Mouse (Mus musculus) colon, adult 2 months (tissue): ENCODE data around the gene Sv2a. TPM values are rescaled to one million over a fixed set of nuclear protein-coding genes. Genes with fewer than 3 reads are reported as not detected.

ENCODE experiments used
- polyA plus RNA-seq: library from polyadenylated mRNA; depleted of rRNA; stranded (reverse); fragments of >200 nt; gene quantifications from 2 replicates; pipeline ENCODE4 v1.2.3, GENCODE M21; 2012; rRNA removed

Gene Sv2a
- 2.3 and 2.5 TPM in 2 replicates for polyA plus RNA-seq

DNA sequence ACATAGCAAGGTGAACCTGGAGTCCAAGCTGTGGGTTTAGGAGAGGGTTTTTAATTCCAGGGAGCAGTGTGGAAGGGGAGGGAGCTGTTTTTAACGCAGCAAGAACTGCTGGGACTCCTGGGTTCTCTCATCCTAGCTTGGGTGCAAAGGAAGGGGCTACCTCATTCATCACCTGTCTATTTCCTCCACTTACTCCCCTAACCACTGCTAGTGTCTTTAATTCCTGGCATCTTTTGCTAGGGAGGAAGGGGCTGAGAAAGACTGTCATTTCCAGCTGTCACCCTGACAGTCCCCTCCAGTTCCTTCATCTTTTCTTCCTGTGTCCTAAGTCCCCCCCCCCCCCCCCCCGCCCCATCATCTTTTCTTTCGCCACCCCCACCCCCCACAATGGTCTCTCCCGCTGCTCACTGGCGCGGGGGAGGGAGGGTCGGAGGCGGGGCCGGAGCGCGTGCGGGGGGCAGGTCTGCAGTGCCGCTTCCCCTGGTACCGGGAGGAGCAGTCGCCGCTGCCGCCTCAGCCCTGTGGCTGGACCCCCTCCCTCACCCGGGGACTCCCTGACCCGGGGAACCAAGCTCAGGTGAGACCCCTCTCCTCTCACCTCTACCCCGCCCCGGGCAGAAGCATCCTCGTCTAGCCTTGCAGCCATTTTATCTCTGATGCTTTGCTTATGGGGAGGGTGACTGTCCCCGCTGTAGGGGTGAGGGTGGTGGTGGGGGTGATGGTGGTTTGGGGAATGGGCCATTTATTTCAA lies at the start of gene Sv2a:
Gene Sv2a, plus strand, starts transcription at position 425 of the 751 bp plus-strand sequence.

DNA sequence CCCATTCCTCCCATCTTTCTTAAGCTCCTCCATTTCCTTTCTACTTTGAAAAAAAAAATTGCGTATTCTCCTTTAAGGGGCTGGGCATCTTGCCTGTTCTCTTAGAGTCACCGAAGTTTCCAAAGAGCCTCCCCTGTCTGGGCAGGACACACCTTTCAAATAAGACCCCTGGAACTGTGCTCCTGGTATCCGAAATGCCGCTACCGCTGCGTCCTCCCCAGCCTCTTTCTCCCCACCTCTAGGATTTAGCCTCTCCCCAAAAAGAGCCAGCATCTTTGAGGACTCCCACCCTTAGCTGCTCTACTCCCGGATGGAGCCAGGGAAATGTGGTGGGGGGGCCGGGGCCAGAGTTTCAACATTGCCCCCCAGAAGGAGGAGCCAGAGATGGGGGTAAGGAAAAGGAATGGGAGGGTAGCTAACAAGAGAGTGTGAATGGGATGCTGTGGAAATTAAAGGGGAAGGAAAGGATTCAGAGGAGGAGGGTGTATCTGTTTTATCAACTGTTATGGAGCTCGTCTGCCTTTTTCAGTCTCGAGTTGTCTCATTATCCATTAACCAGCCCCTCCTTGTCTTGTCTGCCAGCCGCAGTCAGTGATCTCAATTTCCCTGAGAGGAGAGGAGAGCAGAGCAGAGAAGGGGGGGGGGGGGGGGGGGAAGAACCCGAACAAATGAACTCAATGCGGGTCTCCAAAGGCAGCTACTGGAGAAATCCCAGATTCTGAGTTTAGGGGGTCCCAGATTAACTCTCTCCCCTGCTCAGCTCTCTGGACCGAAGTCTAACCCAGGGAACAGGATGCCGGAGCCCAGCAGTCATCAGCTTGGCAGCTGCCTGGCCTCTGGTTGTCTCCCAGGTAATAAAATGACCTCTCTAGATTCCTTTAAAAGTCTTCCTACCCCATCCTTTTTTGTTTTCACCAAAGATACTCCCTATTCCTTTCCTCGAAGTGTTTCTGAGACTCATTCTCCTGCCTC lies 18.8 kb upstream of the Sv2a start, which contains the start of gene Mtmr11:
Gene Mtmr11, plus strand, starts transcription at position 136 of the 972 bp plus-strand sequence.

DNA sequence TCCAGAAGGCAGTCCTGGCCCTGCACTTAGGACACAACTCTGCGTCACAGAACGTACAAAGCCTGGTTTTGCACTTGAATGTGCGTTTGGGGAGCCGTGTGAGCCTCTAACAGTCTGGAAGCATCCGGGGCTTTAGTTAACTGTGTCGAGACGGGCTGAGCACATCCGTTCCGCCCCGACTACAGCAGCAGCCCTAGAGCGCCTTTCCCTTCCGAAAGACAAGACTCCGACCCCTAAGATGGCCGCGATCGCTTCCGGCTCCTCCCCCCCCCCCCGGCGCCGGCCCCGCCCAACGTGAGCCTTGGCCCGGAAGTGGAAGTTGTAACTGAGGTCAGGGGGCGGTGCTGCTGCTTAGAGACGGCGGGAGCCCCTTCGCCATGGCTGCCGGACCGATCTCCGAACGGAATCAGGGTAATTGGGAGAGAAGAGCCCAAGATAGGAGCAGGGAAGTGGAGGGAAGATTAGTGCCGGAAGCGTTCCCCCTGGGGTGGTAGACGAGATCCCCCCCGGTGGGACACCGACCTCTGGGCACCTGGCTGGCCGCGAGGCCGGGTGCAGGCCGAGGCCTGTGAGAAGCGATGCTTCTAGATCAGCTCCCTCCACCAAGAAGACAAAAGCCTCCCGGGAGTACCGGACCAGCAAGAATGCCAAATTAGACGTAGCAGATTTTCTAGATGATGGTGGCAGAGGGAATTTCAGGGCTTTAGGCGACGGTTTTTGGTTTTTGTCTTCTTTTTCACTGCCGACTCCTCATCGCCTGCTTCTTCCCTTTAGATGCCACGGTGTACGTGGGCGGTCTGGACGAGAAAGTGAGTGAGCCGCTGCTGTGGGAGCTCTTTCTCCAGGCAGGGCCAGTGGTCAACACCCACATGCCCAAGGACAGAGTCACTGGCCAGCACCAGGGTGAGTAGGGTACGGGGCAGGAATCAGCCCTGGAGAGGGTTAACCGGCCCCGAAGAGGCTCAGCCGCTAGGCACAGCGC lies 8.5 kb upstream of the Sv2a start, which contains the start of gene Sf3b4:
Gene Sf3b4, plus strand, starts transcription at position 136 of the 982 bp plus-strand sequence.

DNA sequence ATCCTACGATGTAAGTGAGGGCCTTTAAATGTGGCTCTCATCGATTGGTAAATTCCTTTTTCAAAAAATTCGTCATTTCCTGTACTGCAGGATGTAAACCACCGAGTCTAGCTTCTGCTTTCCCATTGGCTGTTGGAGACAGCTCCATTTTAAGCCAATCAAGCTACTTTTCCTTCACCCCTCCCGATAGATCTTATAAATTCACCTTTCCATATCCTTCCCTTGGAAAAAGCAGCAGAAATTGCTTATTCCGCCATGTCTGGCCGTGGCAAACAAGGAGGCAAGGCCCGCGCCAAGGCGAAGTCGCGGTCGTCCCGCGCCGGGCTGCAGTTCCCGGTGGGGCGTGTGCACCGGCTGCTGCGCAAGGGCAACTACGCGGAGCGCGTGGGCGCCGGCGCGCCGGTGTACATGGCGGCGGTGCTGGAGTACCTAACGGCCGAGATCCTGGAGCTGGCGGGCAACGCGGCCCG lies 38.7 kb downstream of the Sv2a start, which contains the start of the genes Bola1 and Hist2h2ab:
Gene Bola1, minus strand, starts transcription at position 49 of the 470 bp plus-strand sequence.
Gene Hist2h2ab, plus strand, starts transcription at position 205 of the 470 bp plus-strand sequence.

DNA sequence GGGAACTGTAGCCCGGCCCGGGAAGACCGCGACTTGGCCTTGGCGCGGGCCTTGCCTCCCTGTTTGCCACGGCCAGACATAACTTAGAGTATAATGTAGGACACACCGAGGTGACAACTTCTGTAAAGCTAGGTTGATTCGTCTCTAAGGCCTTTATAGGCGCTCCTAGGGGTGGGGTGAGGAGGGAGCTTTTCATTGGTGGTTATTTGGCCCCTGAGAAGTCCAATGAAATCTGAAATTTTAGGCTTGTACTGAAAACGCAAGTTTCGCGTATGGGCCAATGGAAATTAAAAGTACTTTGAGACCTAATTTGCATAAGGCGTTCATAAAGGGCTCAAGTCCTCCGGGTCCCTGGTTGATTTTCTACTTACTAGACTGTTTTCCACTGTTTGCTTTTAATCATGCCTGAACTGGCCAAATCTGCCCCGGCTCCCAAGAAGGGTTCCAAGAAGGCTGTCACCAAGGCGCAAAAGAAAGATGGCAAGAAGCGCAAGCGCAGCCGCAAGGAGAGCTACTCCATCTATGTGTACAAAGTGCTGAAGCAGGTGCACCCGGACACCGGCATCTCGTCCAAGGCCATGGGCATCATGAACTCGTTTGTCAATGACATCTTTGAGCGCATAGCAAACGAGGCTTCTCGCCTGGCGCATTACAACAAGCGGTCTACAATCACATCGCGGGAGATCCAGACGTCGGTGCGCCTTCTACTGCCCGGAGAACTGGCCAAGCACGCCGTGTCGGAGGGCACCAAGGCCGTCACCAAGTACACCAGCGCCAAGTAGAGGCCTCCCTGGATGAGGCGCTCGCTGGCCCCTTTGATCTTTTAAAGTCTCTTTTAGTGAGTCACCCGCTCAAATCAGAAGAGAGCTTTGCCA lies 40.1 kb downstream of the Sv2a start, which contains the start of the genes Hist2h2ac and Hist2h2be:
Gene Hist2h2ac, minus strand, starts transcription at position 116 of the 875 bp plus-strand sequence.
Gene Hist2h2be, plus strand, starts transcription at position 355 of the 875 bp plus-strand sequence.

DNA sequence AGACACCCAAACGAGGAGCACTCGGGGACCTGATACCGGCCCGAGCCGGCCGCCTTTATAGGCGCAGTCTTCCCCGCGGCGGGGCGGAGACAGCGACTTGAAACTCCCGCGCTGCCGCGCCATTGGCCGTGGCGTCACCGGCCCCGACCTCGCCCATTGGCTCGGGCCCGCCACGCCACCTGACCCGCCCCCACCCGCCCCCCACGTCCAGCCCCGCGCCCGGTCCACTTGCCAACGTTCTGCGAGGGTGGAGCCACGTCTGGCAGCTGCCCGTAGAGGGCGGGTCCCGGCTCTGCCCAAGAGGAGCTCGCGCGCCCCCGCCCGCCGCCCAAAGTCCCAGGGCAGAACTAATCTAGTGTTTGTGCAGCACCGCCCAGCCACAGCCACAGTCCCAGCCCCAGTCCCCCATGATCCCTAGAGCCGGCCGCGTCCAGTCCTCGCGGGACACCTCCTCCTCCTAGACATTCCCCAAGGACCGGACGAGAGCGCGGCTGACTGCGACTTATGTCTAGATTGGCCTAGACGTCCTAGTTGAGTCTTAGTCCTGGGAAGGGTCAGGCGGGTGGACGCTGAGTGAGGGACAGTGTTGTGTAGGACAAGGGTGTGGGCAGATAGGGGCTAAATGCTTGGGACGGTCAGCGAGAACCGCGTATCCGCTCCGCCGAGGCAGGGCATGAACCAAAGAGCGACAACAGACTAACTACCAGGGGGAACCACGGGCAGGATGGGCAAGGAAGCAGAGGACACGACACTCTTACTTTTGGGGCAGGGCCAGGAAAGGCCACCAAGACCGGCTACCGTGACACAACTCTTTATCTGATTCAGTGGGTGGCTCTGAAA lies 58.2 kb downstream of the Sv2a start, which contains the start of gene Hist2h3c2:
Gene Hist2h3c2, minus strand, starts transcription at position 174 of the 840 bp plus-strand sequence.

DNA sequence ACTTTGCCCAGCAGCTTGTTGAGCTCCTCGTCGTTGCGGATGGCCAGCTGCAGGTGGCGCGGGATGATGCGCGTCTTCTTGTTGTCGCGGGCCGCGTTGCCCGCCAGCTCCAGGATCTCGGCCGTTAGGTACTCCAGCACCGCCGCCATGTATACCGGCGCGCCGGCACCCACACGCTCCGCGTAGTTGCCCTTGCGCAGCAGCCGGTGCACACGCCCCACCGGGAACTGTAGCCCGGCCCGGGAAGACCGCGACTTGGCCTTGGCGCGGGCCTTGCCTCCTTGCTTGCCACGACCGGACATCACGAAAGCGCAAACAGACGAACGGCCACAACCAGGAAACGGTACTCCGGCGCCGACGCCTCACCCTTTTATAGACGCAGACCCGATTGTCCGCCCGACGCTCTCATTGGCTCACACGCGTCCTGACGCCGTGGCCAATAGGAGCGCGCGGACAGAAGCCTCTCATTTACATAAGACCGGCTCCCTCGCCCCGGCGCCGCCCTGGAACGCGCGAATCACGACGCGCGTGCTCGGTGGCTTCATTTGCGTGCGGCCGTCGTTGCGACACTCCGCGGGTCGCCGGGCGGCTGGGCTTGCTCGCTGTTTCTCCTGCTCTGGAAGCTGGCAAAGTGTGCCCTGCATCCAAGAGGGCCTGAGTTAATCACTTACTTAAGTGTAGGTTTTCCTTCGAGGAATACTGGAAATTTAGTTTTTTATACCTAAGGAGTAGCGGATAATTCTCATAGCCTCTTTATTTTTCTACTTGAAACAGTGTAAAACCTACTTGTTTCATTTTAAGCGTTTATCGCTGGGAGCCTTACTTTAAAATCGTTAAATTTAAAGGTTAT lies 59.2 kb downstream of the Sv2a start, which contains the start of gene Hist2h2aa2:
Gene Hist2h2aa2, minus strand, starts transcription at position 328 of the 850 bp plus-strand sequence.

Other genes with a start within 250 kb of the Sv2a start
- gene Plekho1, start 185.2 kb upstream of the Sv2a start, polyA plus RNA-seq, result 30.2 and 42.1 TPM in 2 replicates
- gene Vps45, start 122.7 kb upstream of the Sv2a start, polyA plus RNA-seq, result 3.4 and 4.2 TPM in 2 replicates
- 16.0 and 17.8 TPM in 2 replicates for gene Otud7b, start 76.6 kb upstream of the Sv2a start, polyA plus RNA-seq
- 38.7 and 44.7 TPM in 2 replicates for gene Mtmr11, start 19.1 kb upstream of the Sv2a start, polyA plus RNA-seq
- gene Sf3b4, start 8.8 kb upstream of the Sv2a start, polyA plus RNA-seq, result 72.6 and 80.8 TPM in 2 replicates
- 73.9 and 91.3 TPM in 2 replicates for gene Bola1, start 38.6 kb downstream of the Sv2a start, polyA plus RNA-seq
- 1.8 and 8.0 TPM in 2 replicates for gene Hist2h2ab, start 38.7 kb downstream of the Sv2a start, polyA plus RNA-seq
- gene Hist2h2ac, start 39.7 kb downstream of the Sv2a start, polyA plus RNA-seq, result 18.8 and 23.5 TPM in 2 replicates
- gene Hist2h2be, start 40.0 kb downstream of the Sv2a start, polyA plus RNA-seq, result 4.2 and 4.6 TPM in 2 replicates
- 105 and 114 TPM in 2 replicates for gene Hist2h3c2, start 58.0 kb downstream of the Sv2a start, polyA plus RNA-seq
- gene Hist2h2aa2, start 59.1 kb downstream of the Sv2a start, polyA plus RNA-seq, result 291 and 333 TPM in 2 replicates
- gene Hist2h2aa1, start 64.3 kb downstream of the Sv2a start, polyA plus RNA-seq, result 316 and 418 TPM in 2 replicates
- gene Hist2h3c1, start 65.5 kb downstream of the Sv2a start, polyA plus RNA-seq, result not detected in 2 replicates
- gene Hist2h4, start 82.2 kb downstream of the Sv2a start, polyA plus RNA-seq, result 6.2 and 7.7 TPM in 2 replicates
- 93.7 and 97.1 TPM in 2 replicates for gene Hist2h3b, start 87.5 kb downstream of the Sv2a start, polyA plus RNA-seq
- 9.4 and 9.5 TPM in 2 replicates for gene Hist2h2bb, start 88.6 kb downstream of the Sv2a start, polyA plus RNA-seq
- 1.2 and 1.6 TPM in 2 replicates for gene Fcgr1, start 112.8 kb downstream of the Sv2a start, polyA plus RNA-seq